Mouse (Mus musculus): ENCODE results near the gene Gm572. TPM values are rescaled to one million over a fixed set of nuclear protein-coding genes. Genes with fewer than 3 reads are reported as not detected.

The Gm572 gene
- not detected in 2 replicates for polyA plus RNA-seq (2012)

GRCm38 (mm10) chr4:148643291-148644156, at the start of gene Gm572:
Gene Gm572 (plus strand): TSS chr4:148643317.
- Histone ChIP-seq H3K27me3 (ENCODE audit: control insufficient read depth) (peaks cover 5% of the 10 kb centered on the region; the same call in 1 of the 2 replicates), H3K36me3 (ENCODE audit: control insufficient read depth) (no peaks in the 10 kb centered on the region), H3K9me3 (ENCODE audit: control insufficient read depth, low read length) (no peaks in the 10 kb centered on the region), H3K4me1 (ENCODE audit: control insufficient read depth) (peaks cover 7% of the 10 kb centered on the region), H3K4me3 (replicated peaks) (peak within 1 kb of the TSS; percentile 36)
- TF ChIP-seq GATA1 (IDR thresholded peaks at IDR 0.05; ENCODE audit: low read length) (no peak), TAL1 (IDR thresholded peaks at IDR 0.05; ENCODE audit: low read length) (no peak)

GRCm38 (mm10) chr4:148593996-148594395, 49.1 kb upstream of the Gm572 start:
- TF ChIP-seq TAL1 (IDR thresholded peaks at IDR 0.05; ENCODE audit: low read length) = no peak
- H3K4me3 ChIP-seq (replicated peaks) = no peak overlapping the region

GRCm38 (mm10) chr4:148595916-148596315, 47.2 kb upstream of the Gm572 start:
- no peak for TF ChIP-seq GATA1 (IDR thresholded peaks at IDR 0.05; ENCODE audit: low read length)
- TF ChIP-seq TAL1 (IDR thresholded peaks at IDR 0.05; ENCODE audit: low read length) = no peak

More at GRCm38 (mm10) chr4:148593996-148594395, 49.1 kb upstream of the Gm572 start:
- Histone ChIP-seq H3K9me3 (ENCODE audit: control insufficient read depth, low read length) (peaks cover 10% of the 10 kb centered on the region), H3K36me3 (ENCODE audit: control insufficient read depth) (peaks cover 50% of the 10 kb centered on the region), H3K27me3 (ENCODE audit: control insufficient read depth) (no peaks in the 10 kb centered on the region), H3K4me1 (ENCODE audit: control insufficient read depth) (peaks cover 23% of the 10 kb centered on the region)

GRCm38 (mm10) chr4:148596731-148597130, 46.4 kb upstream of the Gm572 start:
- peaks cover 17% of the 10 kb centered on the region for H3K9me3 ChIP-seq (ENCODE audit: control insufficient read depth, low read length)
- TF ChIP-seq GATA1 (IDR thresholded peaks at IDR 0.05; ENCODE audit: low read length) (no peak), TAL1 (IDR thresholded peaks at IDR 0.05; ENCODE audit: low read length) (no peak)
- H3K36me3 ChIP-seq (ENCODE audit: control insufficient read depth) = peaks cover 53% of the 10 kb centered on the region
- H3K4me3 ChIP-seq (replicated peaks) = no peak overlapping the region
- no peaks in the 10 kb centered on the region for H3K27me3 ChIP-seq (ENCODE audit: control insufficient read depth)
- H3K4me1 ChIP-seq (ENCODE audit: control insufficient read depth) = peaks cover 11% of the 10 kb centered on the region

More at GRCm38 (mm10) chr4:148595916-148596315, 47.2 kb upstream of the Gm572 start:
- peaks cover 53% of the 10 kb centered on the region for H3K36me3 ChIP-seq (ENCODE audit: control insufficient read depth)
- H3K27me3 ChIP-seq (ENCODE audit: control insufficient read depth) = no peaks in the 10 kb centered on the region
- peaks cover 17% of the 10 kb centered on the region for H3K4me1 ChIP-seq (ENCODE audit: control insufficient read depth)
- no peak overlapping the region for H3K4me3 ChIP-seq (replicated peaks)
- H3K9me3 ChIP-seq (ENCODE audit: control insufficient read depth, low read length) = peaks cover 17% of the 10 kb centered on the region

GRCm38 (mm10) chr4:148598826-148599225, 44.3 kb upstream of the Gm572 start:
- Histone ChIP-seq H3K9me3 (ENCODE audit: control insufficient read depth, low read length) (peaks cover 17% of the 10 kb centered on the region), H3K36me3 (ENCODE audit: control insufficient read depth) (peaks cover 42% of the 10 kb centered on the region)
- TF ChIP-seq GATA1 (IDR thresholded peaks at IDR 0.05; ENCODE audit: low read length) (no peak), TAL1 (IDR thresholded peaks at IDR 0.05; ENCODE audit: low read length) (no peak)

GRCm38 (mm10) chr4:148600316-148600715, 42.8 kb upstream of the Gm572 start:
- H3K4me1 ChIP-seq (ENCODE audit: control insufficient read depth) = 0 out of 2 replicates have a peak, but pooled peaks cover 2% of the 10 kb centered on the region
- peaks cover 27% of the 10 kb centered on the region for H3K36me3 ChIP-seq (ENCODE audit: control insufficient read depth)
- H3K27me3 ChIP-seq (ENCODE audit: control insufficient read depth) = no peaks in the 10 kb centered on the region
- no peak for TF ChIP-seq TAL1 (IDR thresholded peaks at IDR 0.05; ENCODE audit: low read length)
- TF ChIP-seq GATA1 (IDR thresholded peaks at IDR 0.05; ENCODE audit: low read length) = no peak
- H3K9me3 ChIP-seq (ENCODE audit: control insufficient read depth, low read length) = peaks cover 17% of the 10 kb centered on the region
- no peak overlapping the region for H3K4me3 ChIP-seq (replicated peaks)

More at GRCm38 (mm10) chr4:148598826-148599225, 44.3 kb upstream of the Gm572 start:
- H3K4me3 ChIP-seq (replicated peaks) = no peak overlapping the region
- no peaks in the 10 kb centered on the region for H3K27me3 ChIP-seq (ENCODE audit: control insufficient read depth)
- H3K4me1 ChIP-seq (ENCODE audit: control insufficient read depth) = 0 out of 2 replicates have a peak, but pooled peaks cover under 1% of the 10 kb centered on the region

- Histone ChIP-seq H3K4me1 (ENCODE audit: control insufficient read depth) (0 out of 2 replicates have a peak, but pooled peaks cover 2% of the 10 kb centered on the region), H3K36me3 (ENCODE audit: control insufficient read depth) (peaks cover 16% of the 10 kb centered on the region), H3K9me3 (ENCODE audit: control insufficient read depth, low read length) (peaks cover 17% of the 10 kb centered on the region), H3K27me3 (ENCODE audit: control insufficient read depth) (no peaks in the 10 kb centered on the region), H3K4me3 (replicated peaks) (no peak overlapping the region)
- no peak for TF ChIP-seq GATA1 (IDR thresholded peaks at IDR 0.05; ENCODE audit: low read length)
- TF ChIP-seq TAL1 (IDR thresholded peaks at IDR 0.05; ENCODE audit: low read length) = no peak
These were observed 41.2 kb upstream of the Gm572 start for GRCm38 (mm10) chr4:148601871-148602270.

GRCm38 (mm10) chr4:148602357-148603120, 40.6 kb upstream of the Gm572 start, which contains the start of gene Masp2:
Gene Masp2 (plus strand): TSS chr4:148602554.
- Histone ChIP-seq H3K27me3 (ENCODE audit: control insufficient read depth) (no peaks in the 10 kb centered on the region), H3K4me3 (replicated peaks) (peak within 1 kb of the TSS; percentile 21), H3K36me3 (ENCODE audit: control insufficient read depth) (peaks cover 15% of the 10 kb centered on the region), H3K4me1 (ENCODE audit: control insufficient read depth) (0 out of 2 replicates have a peak, but pooled peaks cover 2% of the 10 kb centered on the region), H3K9me3 (ENCODE audit: control insufficient read depth, low read length) (peaks cover 17% of the 10 kb centered on the region)
- TF ChIP-seq GATA1 (IDR thresholded peaks at IDR 0.05; ENCODE audit: low read length) (no peak), TAL1 (IDR thresholded peaks at IDR 0.05; ENCODE audit: low read length) (no peak)

Measured in erythroblast, embryonic 14.5 days (primary cell).